Mouse (Mus musculus) intestine, postnatal 0 days (tissue): Measurements from ENCODE around the gene Gab1. TPM values are rescaled to one million over a fixed set of nuclear protein-coding genes. Genes with fewer than 3 reads are reported as not detected.

ENCODE experiments used
- ATAC-seq: fragments of 200-750 bp; cut with Nextera tagmentation; 2 replicates; pipeline ENCODE4 v1.8.0; 2017; ENCODE audit warnings: mild to moderate bottlenecking, moderate TSS enrichment, moderate library complexity
- H3K27ac ChIP-seq: fragments of 300-500 bp; sonication (generic); 2 replicates; pipeline ENCODE4 v1.5.1; 2014; ENCODE audit warnings: mild to moderate bottlenecking, low read depth, low read length, moderate library complexity
- H3K27me3 ChIP-seq: fragments of 300-500 bp; sonication (generic); replicated peaks from 2 replicates; pipeline ENCODE4 v1.6.1; 2014; ENCODE audit warnings: low read length, mixed read lengths; ENCODE audit not compliant: control insufficient read depth, insufficient read depth
- H3K36me3 ChIP-seq: fragments of 300-500 bp; sonication (generic); 2 replicates; pipeline ENCODE4 v1.6.1; 2014; ENCODE audit warnings: mild to moderate bottlenecking, moderate library complexity; ENCODE audit not compliant: control insufficient read depth, insufficient read depth
- H3K4me1 ChIP-seq: fragments of 300-500 bp; sonication (generic); replicated peaks from 2 replicates; pipeline ENCODE4 v1.6.1; 2014; ENCODE audit warnings: antibody characterized with exemption, low read length, mixed read lengths; ENCODE audit not compliant: control insufficient read depth, insufficient read depth
- H3K4me2 ChIP-seq: fragments of 300-500 bp; sonication (generic); replicated peaks from 2 replicates; pipeline ENCODE4 v1.6.1; 2014; ENCODE audit warnings: low read depth, mild to moderate bottlenecking, moderate library complexity
- H3K4me3 ChIP-seq: fragments of 300-500 bp; sonication (generic); 2 replicates; pipeline ENCODE4 v1.5.1; 2014; ENCODE audit warnings: low read depth, low read length
- H3K9ac ChIP-seq: fragments of 300-500 bp; sonication (generic); 2 replicates; pipeline ENCODE4 v1.6.1; 2014; ENCODE audit warnings: mild to moderate bottlenecking, low read depth, low read length
- H3K9me3 ChIP-seq: fragments of 300-500 bp; sonication (generic); 2 replicates; pipeline ENCODE4 v1.6.1; 2016; ENCODE audit warnings: mixed run types; ENCODE audit not compliant: control insufficient read depth
- CTCF ChIP-seq: sonication (generic); IDR thresholded peaks from 2 replicates; pipeline ENCODE4 v1.5.1; 2016; ENCODE audit warnings: low read depth, mild to moderate bottlenecking, control low read depth, antibody characterized with exemption, moderate library complexity
- WGBS: fragments of 180-500 bp; shearing (Covaris S2); extraction: QIAGEN DNeasy Blood & Tissue Kit; methylation state at CpG from one replicate; pipeline ENCODE4 v1.1.7; 2014; 5-methylcytosine and 5-hydroxymethylcytosine counted together
- polyA plus RNA-seq: library from polyadenylated mRNA; unstranded; fragments of >200 nt; fragmentation: Nextera tagmentation; extraction: Ambion mirVana; gene quantifications from 2 replicates; pipeline ENCODE4 v1.2.1, GENCODE M21; 2015

The Gab1 gene
- polyA plus RNA-seq, 1 experiment from 2014 or later, result 9.1 TPM

DNA sequence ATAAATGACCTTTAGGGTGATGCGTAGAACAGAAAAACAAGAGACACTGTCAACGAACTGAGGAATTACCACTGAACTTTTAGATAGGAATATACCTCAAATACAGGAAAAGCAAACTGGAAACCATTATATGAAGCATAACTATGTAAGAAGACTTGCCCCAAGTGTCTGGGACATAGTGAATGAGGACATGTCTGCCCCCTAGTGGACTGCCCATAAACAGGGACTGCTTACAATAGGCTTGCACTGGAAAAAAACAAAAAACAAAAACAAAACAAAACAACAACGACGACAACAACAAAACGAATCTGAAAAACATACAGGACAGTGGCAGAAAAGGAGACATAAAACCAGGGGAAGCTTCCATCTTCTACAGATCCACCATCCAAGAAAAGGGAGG is 66.9 kb downstream of the Gab1 start:
- Histone ChIP-seq H3K27ac (no peak overlapping the region), H3K9me3 (no peaks in the 10 kb centered on the region), H3K36me3 (no peaks in the 10 kb centered on the region), H3K4me2 (no peak overlapping the region), H3K9ac (no peak overlapping the region), H3K4me1 (peaks cover 14% of the 10 kb centered on the region), H3K4me3 (no peak overlapping the region), H3K27me3 (no peaks in the 10 kb centered on the region)
- 77% methylated on average over 5 of the region's 5 CpGs for WGBS
- peak; percentile 79 for TF ChIP-seq CTCF
- ATAC-seq, result 0 out of 2 replicates have a peak, but pooled peaks have one; percentile 27

- H3K4me2 ChIP-seq, result no peak overlapping the region
- TF ChIP-seq CTCF, result no peak
- no peaks in the 10 kb centered on the region for H3K27me3 ChIP-seq
- ATAC-seq, result no peak
- H3K36me3 ChIP-seq, result no peaks in the 10 kb centered on the region
- H3K9me3 ChIP-seq, result no peaks in the 10 kb centered on the region
- H3K4me3 ChIP-seq, result no peak overlapping the region
- H3K27ac ChIP-seq, result peak overlapping the region; percentile 9; the same call in 1 of the 2 replicates
- peaks cover 14% of the 10 kb centered on the region for H3K4me1 ChIP-seq
- H3K9ac ChIP-seq, result no peak overlapping the region
- WGBS, result 34% methylated on average over 4 of the region's 4 CpGs
These were observed 68.7 kb downstream of the Gab1 start for GRCm38 (mm10) chr8:80811591-80811991.

DNA sequence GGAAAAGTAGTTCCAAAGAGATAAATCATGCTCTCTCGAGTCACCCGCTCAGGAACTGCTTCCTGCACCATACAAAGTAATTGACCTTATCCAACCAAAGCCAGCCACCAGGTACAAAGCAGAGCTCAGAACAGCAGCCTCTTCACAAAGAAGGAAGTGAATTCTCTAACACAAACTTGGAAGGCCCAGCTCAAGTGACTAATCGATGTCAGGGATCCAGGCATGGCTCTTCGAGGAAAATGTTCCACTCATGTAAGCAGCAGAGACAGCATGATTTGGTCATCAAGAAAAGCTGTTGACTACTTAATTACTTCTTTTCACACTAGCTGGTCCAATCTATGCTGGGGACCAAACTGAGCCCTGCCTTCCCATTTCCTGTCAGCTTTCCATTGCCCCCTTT is 69.4 kb downstream of the Gab1 start:
- no peak overlapping the region for H3K4me2 ChIP-seq

DNA sequence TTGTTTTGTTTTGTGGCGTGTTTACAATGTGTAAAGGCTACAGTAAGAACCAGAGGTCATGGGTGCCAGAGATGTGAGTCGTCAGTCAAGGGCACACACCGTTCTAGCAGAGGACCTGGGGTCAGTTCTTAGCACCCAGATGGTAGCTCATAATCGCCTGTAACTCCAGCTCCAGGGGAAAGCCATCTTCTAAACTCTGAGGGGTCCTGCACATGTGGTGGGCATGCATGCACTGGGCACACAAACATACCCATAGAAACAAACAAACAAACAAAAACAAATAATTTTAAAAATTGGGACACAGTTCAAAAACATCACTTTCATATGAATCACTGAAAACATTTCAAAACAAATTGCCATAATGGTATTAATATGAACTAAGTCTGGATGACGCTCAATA is 69.9 kb downstream of the Gab1 start:
- H3K9me3 ChIP-seq, result no peaks in the 10 kb centered on the region
- H3K9ac ChIP-seq, result no peak overlapping the region
- no peaks in the 10 kb centered on the region for H3K36me3 ChIP-seq
- 91% methylated on average over 5 of the region's 5 CpGs for WGBS
- peaks cover 14% of the 10 kb centered on the region for H3K4me1 ChIP-seq
- no peak for TF ChIP-seq CTCF
- no peak overlapping the region for H3K4me2 ChIP-seq
- no peaks in the 10 kb centered on the region for H3K27me3 ChIP-seq
- no peak for ATAC-seq
- no peak overlapping the region for H3K27ac ChIP-seq
- no peak overlapping the region for H3K4me3 ChIP-seq

More for the DNA sequence above, 69.4 kb downstream of the Gab1 start:
- no peak overlapping the region for H3K9ac ChIP-seq
- H3K9me3 ChIP-seq, result no peaks in the 10 kb centered on the region
- H3K4me1 ChIP-seq, result peaks cover 14% of the 10 kb centered on the region
- no peaks in the 10 kb centered on the region for H3K36me3 ChIP-seq
- 0 out of 2 replicates have a peak overlapping the region, but pooled peaks have one; percentile 9 for H3K27ac ChIP-seq
- 21% methylated on average over 4 of the region's 4 CpGs for WGBS
- peak; percentile 41 for ATAC-seq
- TF ChIP-seq CTCF, result no peak
- H3K27me3 ChIP-seq, result no peaks in the 10 kb centered on the region
- H3K4me3 ChIP-seq, result no peak overlapping the region

- Histone ChIP-seq H3K4me2 (no peak overlapping the region), H3K9ac (no peak overlapping the region), H3K9me3 (no peaks in the 10 kb centered on the region), H3K36me3 (no peaks in the 10 kb centered on the region), H3K27me3 (no peaks in the 10 kb centered on the region), H3K4me3 (no peak overlapping the region), H3K4me1 (peaks cover 10% of the 10 kb centered on the region), H3K27ac (no peak overlapping the region)
- WGBS, result 55% methylated on average over 13 of the region's 13 CpGs
- ATAC-seq, result no peak
- TF ChIP-seq CTCF, result no peak
These were observed 72.4 kb downstream of the Gab1 start for GRCm38 (mm10) chr8:80807807-80808505.

- Histone ChIP-seq H3K27me3 (no peaks in the 10 kb centered on the region), H3K27ac (no peak overlapping the region), H3K9ac (no peak overlapping the region), H3K4me1 (no peaks in the 10 kb centered on the region), H3K4me3 (no peak overlapping the region), H3K36me3 (no peaks in the 10 kb centered on the region), H3K4me2 (no peak overlapping the region), H3K9me3 (no peaks in the 10 kb centered on the region)
- TF ChIP-seq CTCF, result no peak
- WGBS, result 55% methylated on average over 4 of the region's 4 CpGs
- ATAC-seq, result no peak
These were observed 76.2 kb downstream of the Gab1 start for GRCm38 (mm10) chr8:80804066-80804619.
